Mouse (Mus musculus) lung, adult 2 months (tissue): ENCODE results near the gene Ccdc181. TPM values are rescaled to one million over a fixed set of nuclear protein-coding genes. Genes with fewer than 3 reads are reported as not detected.

Source experiments
- DNase-seq: peaks from one replicate; pipeline ENCODE4 v3.0.0; 2022
- H3K4me1 ChIP-seq: fragments of 200-500 bp; 2 replicates; pipeline ENCODE4 v1.6.1; 2011; ENCODE audit warnings: low read length; ENCODE audit not compliant: control insufficient read depth, insufficient read depth
- H3K4me3 ChIP-seq: fragments of 200-500 bp; replicated peaks from 2 replicates; pipeline ENCODE3; 2011; ENCODE audit warnings: low read depth, mild to moderate bottlenecking, control low read depth, low read length; ENCODE audit errors: extremely low read depth
- CTCF ChIP-seq: fragments of 200-500 bp; IDR thresholded peaks from 2 replicates; pipeline ENCODE4 v1.5.1; 2011; ENCODE audit warnings: mild to moderate bottlenecking, low read length, control low read depth; ENCODE audit not compliant: insufficient read depth
- POLR2A ChIP-seq: fragments of 200-500 bp; IDR thresholded peaks from 2 replicates; pipeline ENCODE4 v1.6.1; 2011; ENCODE audit warnings: low read depth, mild to moderate bottlenecking, control low read depth, low read length, borderline replicate concordance; ENCODE audit errors: extremely low read depth
- WGBS: fragments of 180-500 bp; shearing (Covaris S2); methylation state at CpG from one replicate; pipeline ENCODE4 v1.1.7; 2018; 5-methylcytosine and 5-hydroxymethylcytosine counted together
- polyA plus RNA-seq: library from polyadenylated mRNA; depleted of rRNA; stranded (reverse); fragments of >200 nt; gene quantifications from 2 replicates; pipeline ENCODE4 v1.2.3, GENCODE M21; 2012

Gene Ccdc181
- polyA plus RNA-seq, 1 experiment, result 5.5 TPM

DNA sequence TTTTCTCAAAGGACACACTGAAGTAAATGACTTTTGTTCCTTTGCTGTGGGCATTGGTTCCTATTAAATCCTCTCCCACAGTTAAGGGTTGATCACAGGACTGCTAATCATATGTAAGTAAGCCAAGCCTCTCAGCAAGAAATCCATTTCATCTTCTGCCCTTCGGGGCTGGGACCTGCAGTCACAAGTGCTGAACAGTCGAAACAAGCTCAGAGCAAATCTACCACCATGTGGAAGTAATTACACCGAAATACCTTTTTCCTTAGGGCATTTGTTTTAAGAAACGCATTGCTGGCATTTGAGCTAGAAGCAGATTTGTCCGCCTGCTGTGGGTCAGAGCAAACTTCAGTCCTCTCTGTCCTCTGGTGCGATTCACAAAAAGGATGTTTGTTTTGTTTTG is 1.7 kb upstream of the Ccdc181 start:
- Histone ChIP-seq H3K4me3 (no peak overlapping the region), H3K4me1 (peaks cover 3% of the 10 kb centered on the region; the same call in 1 of the 2 replicates)
- TF ChIP-seq CTCF (no peak), POLR2A (no peak)
- no peak for DNase-seq
- 76% methylated on average over 6 of the region's 6 CpGs for WGBS

DNA sequence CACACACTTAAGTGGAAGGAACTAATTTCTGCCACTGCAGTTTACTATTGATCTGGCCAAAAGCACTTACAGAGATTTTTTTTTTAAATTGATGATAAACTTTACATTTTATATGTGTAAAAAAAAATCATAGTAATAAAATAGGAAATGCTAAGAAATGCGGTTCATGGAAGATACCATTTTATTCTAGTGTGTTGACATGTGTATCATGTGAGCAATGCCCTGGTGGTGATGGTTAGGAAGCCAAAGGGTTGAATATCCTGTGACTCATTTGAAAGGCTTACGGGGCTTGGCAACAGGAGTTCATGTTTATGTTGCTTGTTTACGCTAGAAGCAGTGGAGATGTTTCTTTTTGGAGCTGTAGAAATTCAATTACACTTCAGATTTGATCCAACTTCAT is 1.2 kb downstream of the Ccdc181 start:
- WGBS, result 83% methylated on average over 3 of the region's 3 CpGs
- no peak for TF ChIP-seq CTCF
- no peak for TF ChIP-seq POLR2A
- DNase-seq, result no peak
- Histone ChIP-seq H3K4me3 (no peak overlapping the region), H3K4me1 (peaks cover 3% of the 10 kb centered on the region; the same call in 1 of the 2 replicates)

DNA sequence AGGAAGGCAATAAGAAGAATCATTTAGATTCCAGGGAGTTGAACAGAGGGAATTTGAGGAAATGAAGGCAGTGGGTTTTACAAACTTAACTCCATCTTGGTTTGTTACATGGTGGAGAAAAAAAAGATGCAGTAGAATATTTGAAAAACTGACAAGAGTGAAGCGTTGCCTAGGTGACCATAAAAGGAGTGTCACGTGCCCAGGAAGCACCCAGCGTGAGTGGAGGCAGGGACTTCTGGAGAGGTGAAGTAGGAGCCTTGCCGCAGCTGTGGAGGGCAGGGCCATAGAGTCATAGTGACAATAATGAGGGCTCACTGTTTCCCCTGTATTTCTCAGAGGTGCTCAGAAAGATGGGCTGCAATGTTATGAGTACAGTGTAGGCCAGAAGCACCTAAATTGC is 3.9 kb downstream of the Ccdc181 start:
- peaks cover 3% of the 10 kb centered on the region; the same call in 1 of the 2 replicates for H3K4me1 ChIP-seq
- TF ChIP-seq POLR2A (no peak), CTCF (no peak)
- WGBS, result 50% methylated on average over 4 of the region's 4 CpGs
- DNase-seq, result no peak
- H3K4me3 ChIP-seq, result no peak overlapping the region

DNA sequence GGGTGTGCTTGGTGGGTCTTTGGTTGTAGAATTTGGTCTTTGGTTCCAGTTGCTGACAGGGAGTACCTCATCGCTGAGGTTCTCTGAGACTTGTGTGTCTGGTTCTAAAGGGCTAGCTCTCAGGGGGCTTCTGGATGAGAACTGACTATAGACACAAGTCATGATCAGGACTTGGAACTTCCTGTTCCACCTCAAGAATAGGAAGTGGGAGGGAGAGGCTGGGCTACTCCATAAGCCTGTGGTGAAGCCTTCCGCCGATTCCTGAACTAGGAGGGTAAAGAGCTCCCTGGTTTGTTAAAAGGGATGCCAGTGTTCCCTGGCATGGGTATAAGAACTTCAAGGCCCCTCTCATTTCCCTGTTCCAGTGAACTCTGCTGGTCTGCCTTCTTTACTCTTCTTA is 8.6 kb downstream of the Ccdc181 start:
- WGBS, result 88% methylated on average over 3 of the region's 3 CpGs
- TF ChIP-seq CTCF (no peak), POLR2A (no peak)
- Histone ChIP-seq H3K4me1 (no peaks in the 10 kb centered on the region), H3K4me3 (no peak overlapping the region)
- no peak for DNase-seq

DNA sequence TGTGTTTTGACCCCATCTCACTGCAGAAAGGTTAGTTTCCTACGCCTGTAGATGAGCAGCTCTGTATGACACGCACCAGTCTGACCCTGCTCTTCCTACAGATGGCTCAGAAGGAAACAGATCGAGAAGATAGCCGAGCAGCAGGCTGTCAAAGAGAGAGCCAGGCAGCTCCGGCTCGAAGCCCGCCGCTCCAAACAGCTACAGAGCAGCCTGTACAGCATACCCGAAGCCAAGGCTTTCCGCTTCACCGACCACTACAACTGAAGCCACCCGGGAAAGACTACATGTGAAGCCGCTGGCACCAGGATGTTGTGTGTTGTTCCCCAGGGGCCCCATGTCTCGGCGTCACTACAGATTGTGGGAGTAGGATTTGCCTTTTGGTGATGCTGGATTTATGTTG is 12.0 kb downstream of the Ccdc181 start:
- no peak for DNase-seq
- Histone ChIP-seq H3K4me3 (no peak overlapping the region), H3K4me1 (no peaks in the 10 kb centered on the region)
- 63% methylated on average over 15 of the region's 15 CpGs for WGBS
- TF ChIP-seq CTCF (no peak), POLR2A (no peak)

DNA sequence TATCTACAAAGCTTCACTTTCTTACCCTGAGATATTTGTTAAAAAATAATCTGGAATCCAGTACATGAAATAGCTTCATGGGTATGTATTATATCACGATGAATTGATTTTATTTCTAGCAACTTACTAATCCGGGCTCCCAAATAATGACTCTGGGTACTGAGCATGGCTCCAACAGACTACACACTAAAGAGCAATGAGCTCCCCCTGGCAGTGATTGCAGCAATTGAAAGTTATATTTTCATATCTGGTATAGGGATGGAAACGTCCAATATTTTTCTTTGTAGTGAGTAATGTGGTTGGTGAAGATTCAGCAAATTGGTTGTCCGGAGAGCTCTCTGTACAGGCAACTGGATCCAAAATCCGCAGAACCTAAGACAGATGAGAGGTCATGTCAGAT is 16.7 kb downstream of the Ccdc181 start:
- no peaks in the 10 kb centered on the region for H3K4me1 ChIP-seq
- WGBS, result 81% methylated on average over 5 of the region's 5 CpGs
- no peak for DNase-seq
- no peak overlapping the region for H3K4me3 ChIP-seq
- TF ChIP-seq POLR2A (no peak), CTCF (no peak)

DNA sequence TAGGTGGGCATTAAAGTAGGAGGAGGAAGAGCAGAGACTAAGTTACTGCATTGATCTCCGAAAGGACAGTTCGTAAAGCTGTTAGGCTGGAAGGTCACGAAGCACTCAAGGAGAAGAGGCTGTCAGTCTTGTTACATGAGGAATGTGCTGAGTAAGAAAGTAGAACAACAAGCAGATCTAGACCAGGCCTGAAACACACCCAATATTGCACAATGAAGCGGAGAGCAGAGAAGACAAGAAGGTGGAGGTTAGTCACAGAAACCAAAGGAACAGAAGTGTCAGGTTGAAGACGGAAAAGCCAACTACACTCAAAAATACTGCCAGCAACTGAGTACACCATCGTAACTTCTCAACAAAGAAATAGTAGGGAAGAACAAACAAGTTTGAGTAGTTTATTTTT is 18.7 kb downstream of the Ccdc181 start:
- WGBS, result 76% methylated on average over 6 of the region's 6 CpGs
- H3K4me1 ChIP-seq, result no peaks in the 10 kb centered on the region
- no peak overlapping the region for H3K4me3 ChIP-seq
- DNase-seq, result no peak
- TF ChIP-seq POLR2A (no peak), CTCF (no peak)

DNA sequence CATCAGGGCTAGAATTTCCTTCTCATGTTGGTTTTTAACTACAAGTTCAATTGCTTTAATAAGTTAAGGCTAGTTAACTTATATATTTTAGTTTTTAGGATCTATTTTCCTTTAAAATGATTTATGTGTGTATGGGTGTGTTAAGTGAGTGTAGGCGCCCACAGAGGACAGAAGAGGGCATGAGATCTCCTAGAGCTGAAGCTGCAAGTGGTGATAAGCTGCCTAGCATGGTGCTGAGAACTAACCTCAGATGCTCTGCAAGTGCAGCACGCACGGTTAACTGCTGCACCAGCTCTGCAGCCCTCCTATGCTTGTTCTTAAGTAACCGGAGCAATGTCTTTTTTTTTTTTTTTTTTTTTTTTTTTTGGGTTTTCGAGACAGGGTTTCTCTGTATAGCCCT is 21.1 kb downstream of the Ccdc181 start:
- TF ChIP-seq CTCF, result no peak
- TF ChIP-seq POLR2A, result no peak
- H3K4me3 ChIP-seq, result no peak overlapping the region
- no peaks in the 10 kb centered on the region for H3K4me1 ChIP-seq
- WGBS, result 92% methylated on average over 4 of the region's 5 CpGs
- DNase-seq, result no peak

DNA sequence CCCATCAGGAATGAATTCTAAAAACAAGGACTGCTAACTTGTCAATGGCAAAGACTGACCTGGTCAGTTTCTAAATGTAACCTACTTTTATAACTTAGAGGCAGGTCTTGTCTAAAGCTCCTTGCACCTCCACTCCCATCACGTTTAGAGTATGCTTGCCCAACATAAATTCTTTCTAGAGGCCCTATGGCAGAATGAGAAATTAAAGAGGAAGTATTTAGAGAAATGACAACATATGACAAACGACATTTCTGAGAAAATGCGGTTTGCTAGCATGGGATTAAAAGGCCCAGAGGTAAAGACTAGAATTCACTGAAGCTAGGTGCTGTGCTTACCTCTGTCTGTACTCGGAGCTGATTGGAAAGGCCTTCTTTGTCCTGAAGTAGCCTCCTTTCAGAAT is 26.6 kb downstream of the Ccdc181 start:
- DNase-seq, result no peak
- H3K4me1 ChIP-seq, result no peaks in the 10 kb centered on the region

DNA sequence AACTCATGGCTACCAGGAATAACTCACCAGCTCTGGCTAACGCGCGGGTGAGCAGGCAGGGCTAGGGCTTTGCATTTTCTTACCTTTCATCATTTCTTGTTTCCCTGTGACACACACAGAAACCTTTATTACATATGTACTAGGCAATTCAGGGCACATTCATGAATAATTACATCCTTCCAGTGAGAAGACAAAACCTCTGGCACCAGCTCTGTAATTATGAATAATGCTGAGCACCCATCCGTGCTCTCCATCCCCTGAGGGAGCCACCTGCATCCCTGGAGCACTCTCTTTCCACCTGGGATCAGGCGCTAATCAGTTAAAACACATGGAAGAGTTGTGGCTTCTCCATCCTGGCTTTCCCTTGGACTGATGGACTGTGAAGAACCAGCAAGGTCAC is 28.4 kb downstream of the Ccdc181 start, which contains the start of gene Nme7:
Gene Nme7 (plus strand): TSS at position 301 of the 400 bp plus-strand sequence.
- Histone ChIP-seq H3K4me1 (0 out of 2 replicates have a peak, but pooled peaks cover 3% of the 10 kb centered on the region), H3K4me3 (no peak within 1 kb of the TSS)
- 83% methylated on average over 5 of the region's 5 CpGs for WGBS
- DNase-seq, result no peak
- TF ChIP-seq CTCF (no peak), POLR2A (no peak)

More for the DNA sequence above, 26.6 kb downstream of the Ccdc181 start:
- H3K4me3 ChIP-seq, result no peak overlapping the region
- WGBS, result 72% methylated on average over 4 of the region's 4 CpGs
- TF ChIP-seq CTCF (no peak), POLR2A (no peak)
